Comparison of ENCODE assay signal across 9 mouse cellular contexts in genomic region chr12:82189715-82190581, GRCm38 (mm10). TPM values are rescaled to one million over a fixed set of nuclear protein-coding genes. Genes with fewer than 3 reads are reported as not detected.
DNase-seq lines count a peak whose midpoint lies in the region; ATAC-seq and TF ChIP-seq lines count a peak whose summit lies in the region.
"Had no signal": no experiment of that assay in that cellular context is flagged by ENCODE, and none has a peak within 500 bp of the region (broad histone marks: within the 10 kb centered on the region; RNA-seq: fewer than 3 reads in every experiment).

No protein-coding gene starts in this region.

- no peaks in the 10 kb centered on the region for H3K9me3 ChIP-seq in embryonic facial prominence, embryonic 13.5 days
- no peaks in the 10 kb centered on the region for H3K9me3 ChIP-seq in liver, postnatal 0 days (ENCODE audit: low read length)
- H3K9me3 ChIP-seq in stomach, postnatal 0 days (ENCODE audit: control insufficient read depth, low read length): no peaks in the 10 kb centered on the region

- H3K79me2 ChIP-seq in liver, adult 2 months (ENCODE audit: control insufficient read depth, insufficient read depth, low read length): peaks cover 22% of the 10 kb centered on the region; the same call in 1 of the 2 replicates

- no peaks in the 10 kb centered on the region for H3K36me3 ChIP-seq in liver, adult 2 months (ENCODE audit: control insufficient read depth, insufficient read depth, low read length)
- H3K36me3 ChIP-seq in embryonic facial prominence, embryonic 13.5 days: no peaks in the 10 kb centered on the region
- no peaks in the 10 kb centered on the region for H3K36me3 ChIP-seq in liver, postnatal 0 days (replicated peaks; ENCODE audit: insufficient read depth, low read length)
- H3K36me3 ChIP-seq in stomach, postnatal 0 days (ENCODE audit: control insufficient read depth, insufficient read depth, low read length): no peaks in the 10 kb centered on the region

- peak overlapping the region; percentile 58; the same call in 1 of the 2 replicates for H3K9ac ChIP-seq in liver, adult 2 months (ENCODE audit: low read depth, low read length)
- H3K9ac ChIP-seq in embryonic facial prominence, embryonic 13.5 days: no peak overlapping the region
- H3K9ac ChIP-seq in liver, postnatal 0 days (replicated peaks): no peak overlapping the region
- no peak overlapping the region; the same call in 1 of the 2 replicates for H3K9ac ChIP-seq in stomach, postnatal 0 days (ENCODE audit: low read length)

- ATAC-seq in embryonic facial prominence, embryonic 13.5 days (ENCODE audit: insufficient number of reproducible peaks, insufficient read depth, low FRiP score, low TSS enrichment, low read depth): no peak
- peak; percentile 29; the same call in 1 of the 2 replicates for ATAC-seq in liver, postnatal 0 days
- no peak for ATAC-seq in stomach, postnatal 0 days (ENCODE audit: low FRiP score, low TSS enrichment)

- TF ChIP-seq EP300 in liver, postnatal 0 days (IDR thresholded peaks at IDR 0.05; ENCODE audit: low read depth): peak; percentile 57
- TF ChIP-seq EP300 in stomach, postnatal 0 days (optimal IDR thresholded peaks at IDR 0.05): no peak

- H3K4me2 ChIP-seq in embryonic facial prominence, embryonic 13.5 days: peak overlapping the region; percentile 35
- peak overlapping the region; percentile 23 for H3K4me2 ChIP-seq in liver, postnatal 0 days (ENCODE audit: low read depth, low read length)
- H3K4me2 ChIP-seq in stomach, postnatal 0 days (replicated peaks; ENCODE audit: low read depth): peak overlapping the region; percentile 43

- intact Hi-C loops in gastrocnemius, postnatal 36 days (cut with DNase I): no loop called here

- no peak for TF ChIP-seq POLR2A in liver, adult 2 months (IDR thresholded peaks at IDR 0.05; ENCODE audit: extremely low read depth, insufficient read depth, low read length)

- WGBS in liver, adult 2 months: 40% methylated on average over 16 of the region's 16 CpGs
- 71% methylated on average over 16 of the region's 16 CpGs for WGBS in embryonic facial prominence, embryonic 13.5 days
- 44% methylated on average over 16 of the region's 16 CpGs for WGBS in liver, postnatal 0 days (ENCODE audit: insufficient replicate concordance)
- 37% methylated on average over 16 of the region's 16 CpGs for WGBS in stomach, postnatal 0 days

- DNase-seq in liver, adult 2 months (ENCODE audit: extremely low read depth, low read depth, low spot score): peak; percentile 50
- no peak for DNase-seq in liver
- peak; percentile 28 for DNase-seq in liver, postnatal 0 days
- peak; percentile 58 for DNase-seq in stomach, postnatal 0 days (ENCODE audit: low spot score)
- no peak for DNase-seq in retina, postnatal 1 day
- no peak for DNase-seq in urinary bladder, adult 2 months (ENCODE audit: low spot score)
- no peak for DNase-seq in gastrocnemius, postnatal 36 days
- DNase-seq: cerebellum, postnatal 25 days had no signal

- TF ChIP-seq CTCF in liver, adult 2 months (IDR thresholded peaks at IDR 0.05; ENCODE audit: low read depth, low read length): no peak
- TF ChIP-seq CTCF in liver, postnatal 0 days (IDR thresholded peaks at IDR 0.05; ENCODE audit: low read depth): no peak
- no peak for TF ChIP-seq CTCF in stomach, postnatal 0 days (IDR thresholded peaks at IDR 0.05; ENCODE audit: low read depth)

- H3K4me3 ChIP-seq in liver, adult 2 months (ENCODE audit: insufficient read depth, low read depth, low read length): no peak overlapping the region; the same call in 1 of the 2 replicates
- no peak overlapping the region for H3K4me3 ChIP-seq in embryonic facial prominence, embryonic 13.5 days
- H3K4me3 ChIP-seq in liver, postnatal 0 days (ENCODE audit: low read depth, low read length): no peak overlapping the region
- 0 out of 2 replicates have a peak overlapping the region, but pooled peaks have one; percentile 10 for H3K4me3 ChIP-seq in stomach, postnatal 0 days (ENCODE audit: low read depth, low read length)

- H3K4me1 ChIP-seq in liver, adult 2 months (ENCODE audit: control insufficient read depth, insufficient read depth, low read length): peaks cover 44% of the 10 kb centered on the region
- H3K4me1 ChIP-seq in embryonic facial prominence, embryonic 13.5 days: peaks cover 73% of the 10 kb centered on the region
- H3K4me1 ChIP-seq in liver, postnatal 0 days (ENCODE audit: insufficient read depth): peaks cover 35% of the 10 kb centered on the region
- peaks cover 21% of the 10 kb centered on the region for H3K4me1 ChIP-seq in stomach, postnatal 0 days (replicated peaks; ENCODE audit: control insufficient read depth, insufficient read depth)

- H3K27ac ChIP-seq in liver, adult 2 months (replicated peaks; ENCODE audit: insufficient read depth, low read depth, low read length): peak overlapping the region; percentile 71
- peak overlapping the region; percentile 69; the same call in 1 of the 2 replicates for H3K27ac ChIP-seq in embryonic facial prominence, embryonic 13.5 days
- peak overlapping the region; percentile 13; the same call in 1 of the 2 replicates for H3K27ac ChIP-seq in liver, postnatal 0 days (ENCODE audit: low read depth)
- peak overlapping the region; percentile 35; the same call in 1 of the 2 replicates for H3K27ac ChIP-seq in stomach, postnatal 0 days (replicated peaks)

- H3K27me3 ChIP-seq in liver, adult 2 months (ENCODE audit: control insufficient read depth, insufficient read depth, low read length): no peaks in the 10 kb centered on the region
- no peaks in the 10 kb centered on the region for H3K27me3 ChIP-seq in embryonic facial prominence, embryonic 13.5 days
- no peaks in the 10 kb centered on the region for H3K27me3 ChIP-seq in liver, postnatal 0 days (ENCODE audit: insufficient read depth, low read length)
- H3K27me3 ChIP-seq in stomach, postnatal 0 days (ENCODE audit: control insufficient read depth, insufficient read depth, low read length): no peaks in the 10 kb centered on the region

RNA-seq across cellular contexts. Expression of gene Sipa1l1, which starts 20.8 kb away (rescaled TPM):
- 13.7 and 17.6 TPM in 2 replicates for total RNA-seq in liver, adult 2 months (2014; rRNA removed)
- 9.7 and 10.3 TPM in 2 replicates for polyA plus RNA-seq in liver, adult 2 months (2012; rRNA removed)
- polyA plus RNA-seq in embryonic facial prominence, embryonic 13.5 days (2015; fragmentation: Nextera tagmentation; extraction: Ambion mirVana): 34.8 and 36.5 TPM in 2 replicates
- 2.0 and 3.2 TPM in 2 replicates for polyA plus RNA-seq in liver, postnatal 0 days (2015; fragmentation: Nextera tagmentation; extraction: Ambion mirVana)
- 9.2 and 9.7 TPM in 2 replicates for polyA plus RNA-seq in stomach, postnatal 0 days (2015; fragmentation: Nextera tagmentation; extraction: Ambion mirVana)
- 17.5 and 21.7 TPM in 2 replicates for polyA plus RNA-seq in urinary bladder, adult 2 months (2012; rRNA removed)
- 1 to 10 TPM; 7.7 to 8.0 TPM for total RNA-seq in gastrocnemius, postnatal 36 days (2021)

Comparison
In these comparisons a context has a peak if more than half of its experiments do, and no peak if none do; other contexts are left out.
1. DNase-seq: peak in liver, adult 2 months (single experiment), liver, postnatal 0 days (single experiment) and stomach, postnatal 0 days (single experiment); none in liver (single experiment), retina, postnatal 1 day (single experiment), urinary bladder, adult 2 months (single experiment) and gastrocnemius, postnatal 36 days (0 of 2).
2. H3K27ac ChIP-seq: peak in every context shown above with its lines; median percentile 71 in liver, adult 2 months; 69 in embryonic facial prominence, embryonic 13.5 days; 35 in stomach, postnatal 0 days; 13 in liver, postnatal 0 days.
3. Peak in every context shown above with its lines, with median percentiles within 50 percentile points of each other: H3K4me2 ChIP-seq.